Mouse (Mus musculus) thymus, postnatal 10 days (tissue): ENCODE data around the gene Cdkl4.
A peak's percentile ranks its signal among the peaks of the same experiment; 100 is the strongest.
"Not testable (repeated sequence)": the region's sequence is repeated elsewhere in the genome, so short reads cannot be mapped to it uniquely, and the experiment has no call there.

Experiments used
- DNase-seq, 2 experiments: peaks; one replicate each; pipeline ENCODE4 v3.0.0; 2021; ENCODE audit warnings: low spot score in 2 of 2

Gene Cdkl4

DNA sequence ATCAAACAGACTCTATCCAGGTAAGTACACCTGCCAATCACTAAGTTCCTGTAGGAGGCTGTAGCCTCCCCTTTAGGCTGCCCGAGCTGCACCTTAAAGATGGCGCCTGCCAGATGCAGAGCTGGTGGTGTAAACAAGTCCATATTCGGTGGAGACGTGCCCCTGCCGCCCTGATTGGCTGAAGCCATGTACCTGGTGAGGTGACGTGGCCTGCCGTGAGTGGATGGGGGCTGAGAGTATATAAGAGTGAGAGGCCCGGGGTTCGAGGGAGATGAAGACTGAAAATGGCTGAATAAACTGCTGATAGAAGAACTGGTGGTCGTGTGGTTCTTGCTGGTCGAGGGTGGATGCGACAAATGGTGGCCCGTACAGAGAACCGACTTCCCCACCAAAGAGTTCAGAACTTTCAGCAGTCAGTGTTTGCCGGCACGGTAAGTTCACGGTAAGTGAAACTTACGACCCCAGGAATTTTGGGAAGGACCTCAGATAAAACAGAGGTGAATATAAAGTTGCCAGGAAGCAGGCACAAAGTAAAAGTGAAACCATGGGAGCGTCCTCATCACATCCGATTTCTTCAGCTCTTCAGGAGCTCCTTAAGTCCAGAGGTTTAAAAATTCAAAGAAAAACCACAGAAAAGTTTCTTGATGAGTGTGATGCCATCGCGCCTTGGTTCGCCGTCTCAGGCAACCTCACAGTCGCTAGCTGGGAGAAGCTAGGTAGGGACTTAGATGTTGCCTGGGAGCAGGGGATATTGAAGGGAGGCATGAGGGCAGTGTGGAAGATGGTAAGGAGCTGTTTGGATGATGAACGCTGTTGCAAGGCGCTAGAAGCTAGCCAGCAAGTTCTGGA, 13.6 kb downstream of the Cdkl4 start:
- peak in 1 of 2 experiments; percentile 44 for DNase-seq

GRCm38 (mm10) chr17:80562792-80563191, 14.8 kb downstream of the Cdkl4 start:
- DNase-seq, result no peak

DNA sequence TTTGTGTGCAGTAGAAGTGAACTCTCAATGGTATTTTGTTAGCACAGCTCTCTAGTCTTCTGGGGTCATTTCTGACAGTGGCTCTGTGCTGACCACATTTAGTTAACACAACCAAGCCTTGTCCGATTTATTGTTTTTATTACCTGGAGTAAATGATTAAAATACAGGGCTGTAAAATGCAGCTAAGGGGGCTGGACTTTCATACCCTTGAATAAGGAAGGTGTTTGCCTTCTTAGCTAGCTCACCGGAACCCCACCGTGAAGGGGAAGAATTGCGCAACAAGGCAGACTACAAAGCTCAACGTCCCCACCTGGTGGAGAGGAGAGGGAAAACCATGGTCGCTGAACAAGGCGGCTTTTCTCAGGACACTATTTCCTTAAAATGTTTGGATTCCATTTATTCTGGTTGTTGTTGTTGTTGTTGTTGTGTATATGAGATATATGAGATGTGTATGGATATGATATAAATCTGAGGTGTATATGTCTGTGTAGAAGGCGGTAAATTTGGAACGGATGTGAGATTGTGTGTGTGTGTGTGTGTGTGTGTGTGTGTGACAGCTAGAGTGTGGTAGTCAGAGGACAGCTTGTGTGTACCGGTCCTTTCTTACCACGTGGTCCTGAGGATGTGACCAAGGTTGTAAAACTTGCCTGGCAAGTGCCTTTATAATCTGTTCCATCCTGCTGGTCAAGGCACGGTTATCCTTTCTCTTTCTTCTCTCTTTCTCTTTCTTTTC, 16.8 kb downstream of the Cdkl4 start:
- DNase-seq, result peak; percentile 59 to 85

DNA sequence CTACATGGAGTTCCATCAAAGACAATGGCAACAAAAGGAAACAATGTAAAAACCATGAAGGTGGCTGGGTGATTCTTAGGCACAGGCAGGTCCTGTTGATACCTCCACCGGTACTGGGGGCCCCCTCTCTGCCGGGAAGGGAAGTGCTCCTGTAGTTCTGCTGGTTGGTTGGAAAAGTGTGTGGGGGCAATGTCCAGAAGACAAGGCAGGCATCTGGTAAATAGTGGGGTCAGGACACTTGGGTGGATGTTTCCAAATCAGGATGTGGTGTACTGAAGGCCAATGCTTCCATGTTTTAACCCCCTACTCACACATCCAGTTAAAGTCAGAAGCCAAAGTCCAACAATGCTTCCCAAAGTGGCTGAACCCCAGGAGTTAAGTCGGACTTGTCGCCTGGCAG, 17.9 kb downstream of the Cdkl4 start:
- no peak for DNase-seq

DNA sequence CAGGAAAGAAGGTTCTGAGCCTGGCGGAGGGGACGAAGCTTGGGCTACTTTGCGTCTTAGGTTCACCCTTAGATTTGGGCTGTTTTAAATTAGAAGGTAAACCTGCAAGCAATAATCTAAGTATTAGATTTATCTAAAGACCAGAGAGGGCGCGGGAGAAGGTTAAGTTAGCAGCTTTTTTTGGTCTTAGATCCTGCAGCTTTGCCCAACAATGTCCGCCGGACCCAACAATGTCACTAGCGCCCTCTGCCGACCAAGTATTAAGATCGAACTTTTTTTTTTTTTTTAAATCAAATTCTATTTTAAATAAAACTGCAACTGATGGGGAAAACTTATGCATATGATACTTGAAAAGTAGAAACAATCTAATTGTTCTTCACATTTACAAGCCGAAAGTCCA, 18.6 kb downstream of the Cdkl4 start:
- peak in 1 of 2 experiments; percentile 64 for DNase-seq

DNA sequence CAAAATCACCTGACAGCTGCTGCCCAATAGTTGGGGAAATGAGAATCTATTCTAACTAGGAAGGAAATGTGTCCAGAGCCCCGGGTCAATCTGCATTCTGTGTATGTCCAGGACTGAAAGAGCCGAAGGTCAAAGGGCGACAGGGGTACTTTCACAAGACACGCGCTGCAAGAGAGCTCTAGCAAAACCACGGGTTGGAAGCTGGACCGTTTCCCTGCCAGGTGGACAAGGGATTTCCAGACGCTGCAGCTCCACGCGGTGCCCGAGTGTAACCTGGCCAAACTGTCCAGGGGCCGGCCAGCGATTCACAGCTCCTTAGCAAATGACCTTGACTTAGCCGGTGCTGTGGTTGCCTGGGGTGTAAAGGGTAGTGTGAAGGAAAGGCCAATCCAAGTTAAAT, 19.0 kb downstream of the Cdkl4 start:
- no peak for DNase-seq

DNA sequence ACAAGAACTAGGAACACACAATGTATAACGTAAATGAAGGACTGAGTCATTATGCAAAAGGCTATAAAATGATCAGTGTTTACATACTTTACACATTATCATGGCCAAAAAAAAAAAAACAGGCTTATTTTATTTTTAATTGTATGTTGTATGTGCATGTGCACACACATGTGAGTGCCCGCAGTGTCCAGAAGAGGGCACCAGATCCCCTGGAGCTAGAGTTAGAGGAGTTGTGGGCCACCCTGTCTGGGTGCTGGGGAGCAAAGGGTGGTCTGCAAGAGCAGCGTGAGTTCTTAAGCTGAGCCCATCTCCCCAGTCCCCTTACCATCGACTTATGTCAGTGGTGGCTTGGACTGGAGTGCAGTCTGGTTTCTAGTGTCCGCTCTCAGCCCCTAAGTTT, 20.2 kb downstream of the Cdkl4 start:
- no peak for DNase-seq

DNA sequence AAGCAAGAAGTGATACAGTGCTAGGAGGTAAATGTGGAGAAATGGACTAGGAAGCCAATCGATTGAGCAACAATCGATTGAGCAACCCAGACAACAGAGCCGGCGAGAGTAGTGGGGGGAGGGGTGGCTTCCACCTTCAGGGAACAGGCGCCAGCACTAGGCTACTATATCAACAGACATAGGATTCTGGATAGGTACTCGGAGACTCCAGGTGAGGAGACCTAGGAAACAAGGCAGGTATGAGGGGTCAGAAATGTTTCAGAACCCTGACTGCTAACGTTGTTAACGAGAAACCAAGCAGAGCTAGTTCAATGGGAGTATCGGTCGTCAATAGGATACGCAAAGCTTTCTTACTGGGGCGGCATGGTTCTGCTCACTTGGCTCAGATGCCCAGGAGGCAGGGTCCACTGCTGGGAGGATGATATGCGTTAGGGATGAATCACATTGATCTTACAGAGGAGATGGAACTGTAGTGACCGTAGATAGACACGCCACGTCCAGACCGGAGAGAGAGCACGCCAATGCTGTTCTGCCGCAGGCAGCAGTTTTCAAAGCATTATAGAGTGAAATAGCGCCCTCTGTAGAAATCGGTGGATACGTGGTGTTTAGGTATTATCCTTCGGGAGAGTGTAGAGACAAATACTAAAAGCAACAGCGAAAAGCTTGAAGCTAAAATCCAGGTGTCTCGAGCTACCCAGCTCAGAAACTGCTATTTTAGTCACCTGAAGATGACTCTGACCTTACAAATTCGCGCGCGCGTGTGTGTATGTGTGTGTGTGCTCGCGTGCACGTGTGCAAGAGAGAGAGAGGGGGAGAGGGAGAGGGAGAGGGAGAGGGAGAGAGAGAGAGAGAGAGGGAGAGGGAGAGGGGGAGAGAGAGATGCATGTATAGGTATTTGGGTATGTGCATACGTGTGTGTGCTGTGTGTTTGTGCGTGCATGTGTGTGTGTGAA, 24.0 kb downstream of the Cdkl4 start:
- DNase-seq, result peak; percentile 56 to 84

DNA sequence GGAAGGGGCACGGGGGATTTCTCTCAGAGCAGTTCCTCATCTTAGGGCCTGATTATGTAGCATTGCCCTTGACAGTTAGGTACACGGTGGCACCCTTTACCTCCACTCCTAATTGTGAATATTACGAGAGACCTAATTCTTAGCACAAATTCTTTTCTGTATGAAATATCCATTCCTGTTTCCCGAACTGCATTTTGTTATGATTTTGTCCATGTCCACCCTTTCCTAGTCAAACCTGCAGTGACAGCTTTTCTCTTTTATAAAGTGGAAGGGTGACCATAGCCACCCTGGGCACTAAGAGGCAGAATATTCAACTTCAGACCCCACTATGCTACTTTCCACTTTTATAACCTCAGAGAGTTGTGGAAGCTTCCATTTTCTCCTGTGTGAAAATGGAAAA, 25.0 kb downstream of the Cdkl4 start:
- no peak for DNase-seq

DNA sequence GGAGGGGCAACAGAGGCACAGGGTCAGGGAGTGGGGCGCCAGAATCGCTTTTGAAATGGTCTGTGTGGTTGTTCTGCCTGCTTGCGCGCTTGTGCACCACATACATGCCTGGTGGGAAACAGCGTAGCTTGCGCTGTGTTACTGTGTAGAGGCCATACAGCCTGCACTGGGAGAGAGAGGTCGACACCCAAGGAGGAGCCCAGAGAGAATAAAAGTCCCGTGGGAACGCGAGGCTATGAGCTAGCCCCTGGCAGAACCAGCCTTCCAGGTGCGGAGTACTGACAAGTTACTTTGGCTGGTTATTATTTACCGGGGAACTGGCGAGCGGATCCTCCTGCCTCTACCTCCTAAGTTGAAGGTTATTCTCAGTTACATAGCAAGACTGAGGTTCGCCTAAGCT, 26.6 kb downstream of the Cdkl4 start:
- no peak for DNase-seq

DNA sequence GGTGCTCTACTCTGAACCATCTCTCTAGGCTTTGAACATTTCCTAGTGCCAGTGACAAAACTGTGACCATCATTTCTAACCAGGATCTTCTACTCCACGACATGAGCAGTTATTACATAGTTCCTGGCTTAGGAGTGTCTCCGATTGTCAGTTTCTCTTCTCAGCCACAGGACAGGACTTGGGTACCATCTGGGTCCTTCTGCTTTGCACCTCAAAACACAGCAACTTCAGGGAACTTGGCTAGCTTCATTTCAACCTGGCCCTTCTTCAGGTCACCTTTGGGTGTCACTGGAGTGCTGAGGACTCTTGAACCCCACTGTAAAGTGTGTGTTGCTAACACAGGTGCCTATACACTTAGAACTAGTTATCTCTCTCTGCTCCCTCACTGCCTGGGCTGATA, 30.8 kb downstream of the Cdkl4 start:
- no peak for DNase-seq

DNA sequence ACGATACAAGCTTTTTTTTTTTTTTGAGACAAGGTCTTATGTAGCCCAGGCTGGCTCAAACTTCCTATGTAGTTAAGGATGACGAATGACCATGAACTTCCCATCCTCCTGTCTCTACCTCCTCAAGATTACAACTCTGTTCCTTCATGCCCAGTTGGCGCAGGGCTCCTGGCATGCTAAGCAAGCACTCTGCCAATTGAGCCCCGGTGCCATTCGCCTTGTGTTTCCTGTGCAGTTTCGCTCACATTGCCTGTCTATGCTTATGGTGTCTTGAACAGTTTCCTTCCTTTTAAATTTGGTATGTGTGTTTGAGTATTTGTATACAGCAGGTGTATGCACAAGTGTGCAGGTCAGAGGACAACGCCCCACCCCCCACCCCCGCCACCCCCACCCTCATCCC, 31.4 kb downstream of the Cdkl4 start:
- no peak for DNase-seq

DNA sequence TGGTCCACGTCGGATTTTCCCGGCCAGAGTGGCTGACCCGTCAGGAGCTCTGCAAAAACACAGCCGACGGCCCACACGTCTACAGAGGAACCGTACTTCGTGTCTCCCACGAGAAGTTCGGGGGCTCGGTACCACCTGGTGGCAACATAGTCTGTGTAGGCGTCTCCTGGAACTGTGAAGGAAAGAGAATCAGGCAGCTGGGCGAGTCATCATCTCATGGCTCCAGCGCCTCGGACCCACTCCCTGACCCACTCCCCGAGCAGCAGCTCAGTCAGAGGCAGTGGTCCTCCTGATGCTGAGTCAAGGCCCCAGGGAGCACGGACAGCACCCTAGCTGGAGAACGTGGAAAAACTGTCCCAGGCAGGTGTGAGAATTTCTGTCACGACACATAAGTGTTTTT, 34.0 kb downstream of the Cdkl4 start:
- DNase-seq, result no peak

DNA sequence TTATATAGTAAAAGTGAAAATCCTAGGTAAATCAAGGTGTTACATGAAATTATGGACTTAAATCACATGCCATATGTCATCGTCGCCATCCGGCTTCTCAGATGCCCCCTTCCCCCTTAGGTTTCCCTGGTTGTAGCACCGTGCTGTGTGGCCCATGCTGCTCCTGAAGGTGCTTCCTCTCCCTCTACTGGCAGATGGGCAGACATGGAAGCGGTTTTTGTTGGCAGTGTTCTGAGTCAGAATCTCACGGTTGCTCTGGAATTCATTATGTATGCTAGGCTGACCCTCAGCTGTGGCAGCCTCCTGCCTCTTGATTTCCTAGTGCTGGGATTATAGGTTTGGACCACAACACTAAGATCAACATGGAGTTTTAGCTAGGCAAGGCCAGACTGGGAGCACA, 40.5 kb downstream of the Cdkl4 start:
- no peak for DNase-seq

DNA sequence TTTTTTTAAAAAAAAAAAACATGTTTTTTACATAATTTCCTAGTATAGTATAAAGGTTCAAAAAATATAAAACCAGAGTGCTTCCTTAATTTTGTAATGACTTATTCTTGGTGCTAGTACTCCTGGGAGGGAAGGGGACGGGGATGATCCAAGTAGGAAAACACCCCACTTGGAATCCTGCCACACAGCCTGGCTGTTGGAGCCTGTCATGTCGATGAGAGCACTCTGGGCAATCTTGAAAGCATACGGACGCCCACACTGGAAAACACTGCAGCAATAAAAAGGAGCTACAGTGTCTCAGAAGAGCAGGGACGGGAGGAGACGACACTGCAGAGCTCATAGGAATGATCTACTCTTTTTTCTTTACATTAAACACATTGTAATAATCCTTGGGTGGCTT, 42.0 kb downstream of the Cdkl4 start:
- DNase-seq, result no peak

DNA sequence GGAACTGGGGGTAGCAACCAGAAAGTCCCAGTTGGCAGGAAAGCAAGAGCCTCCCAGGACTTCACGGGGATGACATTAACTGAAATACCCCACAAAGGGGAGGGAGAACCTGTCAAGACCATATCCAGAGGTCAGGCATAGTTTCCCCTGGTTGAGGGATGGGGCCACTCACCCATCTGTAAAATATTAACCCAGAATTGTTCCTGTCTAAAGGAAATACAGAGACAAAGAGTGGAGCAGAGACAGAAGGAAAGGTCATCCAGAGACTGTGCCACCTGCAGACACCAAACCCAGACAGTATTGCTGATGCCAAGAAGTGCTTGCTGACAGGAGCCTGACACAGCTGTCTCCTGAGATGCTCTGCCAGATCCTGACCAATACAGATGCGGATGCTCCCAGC, 46.3 kb downstream of the Cdkl4 start:
- not testable (repeated sequence) for DNase-seq

- DNase-seq, result no peak
Measured at GRCm38 (mm10) chr17:80523231-80523630, 54.4 kb downstream of the Cdkl4 start.

- no peak for DNase-seq
Measured at GRCm38 (mm10) chr17:80522229-80522556, 55.4 kb downstream of the Cdkl4 start.

DNA sequence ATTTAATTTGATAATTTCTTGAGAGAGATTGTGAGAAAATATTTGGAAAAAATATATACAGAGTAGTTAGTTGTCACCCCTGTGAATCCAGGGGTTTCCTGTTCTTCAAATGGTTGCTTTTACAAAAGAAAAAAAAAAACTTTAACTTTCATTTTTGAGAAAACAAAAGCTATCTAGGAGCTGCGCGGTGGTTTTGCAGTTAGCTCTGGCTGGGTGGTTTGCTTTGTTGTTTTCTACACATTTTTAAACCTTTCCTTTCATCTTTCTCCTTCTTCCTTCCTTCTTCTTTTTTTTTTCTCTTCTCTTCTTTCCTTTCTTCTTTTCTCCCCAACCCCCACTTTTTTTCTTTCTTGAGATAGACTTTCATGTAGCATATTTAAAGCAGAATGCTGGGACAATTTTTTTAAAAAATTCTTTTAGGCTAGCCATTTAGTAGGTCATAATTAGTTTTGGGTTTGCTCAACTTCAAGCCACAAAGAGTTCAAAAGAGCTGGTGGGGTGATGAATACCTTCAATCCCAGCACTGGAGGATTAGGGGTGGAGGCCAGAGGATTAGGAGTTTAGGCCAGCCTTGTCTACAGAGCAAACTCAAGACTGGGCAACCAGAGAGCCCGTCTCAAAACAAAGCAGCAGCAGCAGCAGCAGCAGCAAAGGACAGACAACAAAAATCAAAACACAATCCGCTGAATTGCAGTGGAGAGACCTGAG, 55.9 kb downstream of the Cdkl4 start:
- DNase-seq, result no peak

- no peak for DNase-seq
Measured at GRCm38 (mm10) chr17:80520537-80520936, 57.1 kb downstream of the Cdkl4 start.

DNA sequence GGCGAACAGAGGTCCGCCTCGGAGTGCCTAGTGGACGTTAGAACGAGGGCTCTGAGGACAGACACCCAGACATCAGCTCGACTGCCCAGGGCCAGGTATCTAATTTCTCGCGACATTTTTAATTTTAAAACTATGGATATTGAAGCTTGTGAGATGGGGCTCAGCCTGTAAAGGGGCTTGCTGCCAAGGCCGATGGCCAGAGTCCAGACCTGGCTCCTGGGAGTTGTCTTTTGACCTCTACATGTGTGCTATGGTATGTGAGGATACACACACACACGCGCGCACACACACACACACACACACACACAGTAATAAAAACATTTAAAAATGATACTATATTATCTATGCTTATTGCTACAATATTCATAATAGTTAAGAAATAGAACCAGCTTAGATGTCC, 58.8 kb downstream of the Cdkl4 start:
- DNase-seq, result no peak

DNA sequence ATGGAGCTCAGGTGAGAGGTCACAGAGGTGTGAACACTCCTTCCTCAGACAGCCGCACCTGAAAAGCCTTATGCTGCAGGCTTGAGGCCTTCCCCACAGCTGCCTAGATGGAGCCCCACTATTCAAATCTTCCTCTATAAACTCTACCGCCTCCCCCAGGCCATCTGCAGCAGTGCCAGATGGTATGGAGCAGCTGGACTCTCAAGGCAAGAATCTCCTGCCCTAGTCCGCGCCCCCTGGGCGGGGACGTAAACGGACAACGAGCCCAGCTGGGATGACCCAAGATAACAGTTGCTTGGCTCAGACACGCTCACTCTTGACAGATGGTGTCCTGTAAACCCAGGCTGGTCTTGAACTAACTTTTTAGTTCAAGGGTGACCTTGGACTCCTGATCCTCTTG, 60.4 kb downstream of the Cdkl4 start:
- no peak for DNase-seq
